Mouse (Mus musculus) intestine, embryonic 14.5 days (tissue): Measurements from ENCODE around the gene Fkbp2. TPM values are rescaled to one million over a fixed set of nuclear protein-coding genes. Genes with fewer than 3 reads are reported as not detected.

Experiments
- ATAC-seq: fragments of 200-750 bp; cut with Nextera tagmentation; replicated peaks from 2 replicates; pipeline ENCODE4 v1.8.0; 2017; ENCODE audit warnings: low read depth, moderate number of reproducible peaks, moderate TSS enrichment, moderate library complexity; ENCODE audit not compliant: low FRiP score, low TSS enrichment
- DNase-seq: peaks from one replicate; pipeline ENCODE4 v3.0.0-alpha.2; 2018; ENCODE audit warnings: low spot score
- H3K27ac ChIP-seq: fragments of 300-500 bp; sonication (generic); 2 replicates; pipeline ENCODE4 v1.5.1; 2014; ENCODE audit warnings: low read depth, mild to moderate bottlenecking, control low read depth
- H3K27me3 ChIP-seq: fragments of 300-500 bp; sonication (generic); replicated peaks from 2 replicates; pipeline ENCODE4 v1.6.1; 2014; ENCODE audit warnings: low read length, control low read depth; ENCODE audit not compliant: control insufficient read depth, insufficient read depth
- H3K36me3 ChIP-seq: fragments of 300-500 bp; sonication (generic); 2 replicates; pipeline ENCODE4 v1.6.1; 2014; ENCODE audit warnings: low read length, control low read depth; ENCODE audit not compliant: control insufficient read depth, insufficient read depth
- H3K4me1 ChIP-seq: fragments of 300-500 bp; sonication (generic); replicated peaks from 2 replicates; pipeline ENCODE4 v1.6.1; 2014; ENCODE audit warnings: low read length, control low read depth, mixed read lengths; ENCODE audit not compliant: control insufficient read depth, insufficient read depth
- H3K4me2 ChIP-seq: fragments of 300-500 bp; sonication (generic); 2 replicates; pipeline ENCODE4 v1.6.1; 2014; ENCODE audit warnings: low read length
- H3K4me3 ChIP-seq: fragments of 300-500 bp; sonication (generic); 2 replicates; pipeline ENCODE4 v1.5.1; 2014; ENCODE audit warnings: low read depth, low read length, control low read depth, mixed read lengths
- H3K9ac ChIP-seq: fragments of 300-500 bp; sonication (generic); 2 replicates; pipeline ENCODE4 v1.6.1; 2014; ENCODE audit warnings: mild to moderate bottlenecking, low read length
- H3K9me3 ChIP-seq: fragments of 300-500 bp; sonication (generic); 2 replicates; pipeline ENCODE4 v1.6.1; 2016; ENCODE audit warnings: low read length, control low read depth; ENCODE audit not compliant: control insufficient read depth
- WGBS: fragments of 180-500 bp; shearing (Covaris S2); extraction: QIAGEN DNeasy Blood & Tissue Kit; methylation state at CpG from one replicate; pipeline ENCODE4 v1.1.7; 2014; 5-methylcytosine and 5-hydroxymethylcytosine counted together
- polyA plus RNA-seq: library from polyadenylated mRNA; unstranded; fragments of >200 nt; fragmentation: Nextera tagmentation; extraction: Ambion mirVana; gene quantifications from 2 replicates; pipeline ENCODE4 v1.2.1, GENCODE M21; 2014

The Fkbp2 gene
- 96.9 and 103 TPM in 2 replicates for polyA plus RNA-seq

DNA sequence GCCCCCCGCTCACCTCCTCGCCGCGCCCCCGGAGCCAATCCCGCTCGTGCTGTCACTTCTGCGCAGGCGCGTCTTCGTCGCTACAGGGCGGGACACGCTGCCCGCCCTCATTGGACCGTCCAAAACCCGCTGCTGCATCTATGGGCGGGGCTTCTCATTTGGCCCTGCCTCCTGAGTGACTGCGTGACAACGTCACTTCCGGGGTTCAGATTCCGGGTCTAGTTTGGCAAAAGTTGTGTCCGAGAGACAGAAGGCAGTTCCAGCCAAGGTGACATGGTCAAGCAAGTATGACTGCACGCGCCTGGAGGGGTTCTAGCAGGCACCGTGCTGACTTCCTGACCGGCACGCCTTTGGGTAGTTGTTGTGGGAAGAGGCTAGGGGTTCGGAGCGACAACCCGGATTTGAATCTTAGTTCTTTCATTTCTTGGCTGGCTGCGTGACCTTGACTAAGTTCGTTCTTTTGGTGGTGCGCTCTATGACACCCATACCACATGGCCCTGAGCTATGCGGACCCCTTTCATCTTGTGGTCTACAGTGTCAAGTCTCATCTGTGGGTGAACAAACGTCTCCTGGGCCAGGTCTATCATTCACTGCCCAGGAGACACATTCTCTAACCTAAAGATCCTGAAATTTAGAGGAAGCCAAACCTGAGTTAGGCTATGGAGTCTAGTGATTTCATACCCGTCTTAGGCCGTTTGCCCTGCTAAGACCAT, at the start of gene Fkbp2:
Fkbp2 (minus strand) TSS at position 121 of the 713 bp plus-strand sequence.
- H3K36me3 ChIP-seq, result peaks cover 53% of the 10 kb centered on the region
- DNase-seq (peak; percentile 99), ATAC-seq (peak; percentile 86)
- WGBS, result 2% methylated on average over 38 of the region's 38 CpGs
- H3K4me3 ChIP-seq, result peak within 1 kb of the TSS; percentile 70
- H3K4me1 ChIP-seq, result peaks cover 27% of the 10 kb centered on the region
- no peaks in the 10 kb centered on the region for H3K27me3 ChIP-seq
- peak within 1 kb of the TSS; percentile 82 for H3K9ac ChIP-seq
- no peaks in the 10 kb centered on the region for H3K9me3 ChIP-seq
- peak within 1 kb of the TSS; percentile 85 for H3K27ac ChIP-seq
- H3K4me2 ChIP-seq, result peak within 1 kb of the TSS; percentile 82

DNA sequence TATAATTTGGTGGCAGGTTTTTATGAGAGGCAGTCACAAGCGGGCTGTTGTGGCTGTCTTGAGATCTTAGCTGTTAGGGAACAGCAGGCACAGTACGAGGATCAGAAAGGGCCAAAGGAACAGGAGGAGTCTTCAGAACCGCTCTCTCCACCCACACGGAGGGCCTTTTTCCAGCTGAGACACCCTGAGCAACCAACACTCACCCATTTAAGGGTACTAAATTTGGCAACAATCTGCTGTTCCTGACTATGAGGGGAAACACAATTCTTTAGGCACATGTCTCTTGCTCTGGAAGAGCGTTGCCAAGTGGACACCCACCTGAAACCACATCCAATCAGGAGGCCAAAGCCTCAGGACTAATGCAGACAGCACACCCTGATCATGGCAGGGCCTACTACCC, 49.2 kb upstream of the Fkbp2 start:
- Histone ChIP-seq H3K4me2 (no peak overlapping the region), H3K4me3 (no peak overlapping the region), H3K9me3 (no peaks in the 10 kb centered on the region), H3K27ac (no peak overlapping the region), H3K9ac (no peak overlapping the region), H3K27me3 (no peaks in the 10 kb centered on the region), H3K4me1 (no peaks in the 10 kb centered on the region), H3K36me3 (peaks cover 96% of the 10 kb centered on the region)
- 95% methylated on average over 5 of the region's 5 CpGs for WGBS
- ATAC-seq (no peak), DNase-seq (no peak)

DNA sequence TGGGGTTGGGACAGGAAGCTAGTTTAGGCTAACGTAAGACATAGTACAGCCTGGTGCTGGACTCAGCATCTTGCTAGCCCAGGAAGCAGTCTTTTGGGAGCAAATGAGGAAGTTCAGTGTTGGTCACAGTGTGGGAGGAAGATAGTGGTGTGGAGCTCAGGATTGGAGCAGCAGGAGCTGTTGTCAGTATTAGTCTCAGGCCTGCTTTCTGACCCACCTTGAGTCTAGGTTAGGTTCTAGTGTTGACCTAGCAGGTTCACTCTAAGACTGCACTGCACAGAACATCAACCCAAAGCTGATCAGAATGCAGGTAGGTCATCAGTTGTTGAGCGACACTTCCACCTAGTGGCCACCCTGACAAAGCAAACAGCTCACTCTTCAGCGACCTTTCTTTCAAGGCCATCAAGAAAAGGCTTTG, 39.9 kb upstream of the Fkbp2 start:
- DNase-seq, result peak; percentile 66
- no peak overlapping the region for H3K4me3 ChIP-seq
- no peaks in the 10 kb centered on the region for H3K4me1 ChIP-seq
- no peaks in the 10 kb centered on the region for H3K27me3 ChIP-seq
- peaks cover 68% of the 10 kb centered on the region for H3K36me3 ChIP-seq
- WGBS, result 50% methylated on average over 3 of the region's 3 CpGs
- H3K9me3 ChIP-seq, result no peaks in the 10 kb centered on the region
- no peak overlapping the region for H3K4me2 ChIP-seq
- ATAC-seq, result peak; percentile 70
- no peak overlapping the region for H3K9ac ChIP-seq
- H3K27ac ChIP-seq, result no peak overlapping the region

DNA sequence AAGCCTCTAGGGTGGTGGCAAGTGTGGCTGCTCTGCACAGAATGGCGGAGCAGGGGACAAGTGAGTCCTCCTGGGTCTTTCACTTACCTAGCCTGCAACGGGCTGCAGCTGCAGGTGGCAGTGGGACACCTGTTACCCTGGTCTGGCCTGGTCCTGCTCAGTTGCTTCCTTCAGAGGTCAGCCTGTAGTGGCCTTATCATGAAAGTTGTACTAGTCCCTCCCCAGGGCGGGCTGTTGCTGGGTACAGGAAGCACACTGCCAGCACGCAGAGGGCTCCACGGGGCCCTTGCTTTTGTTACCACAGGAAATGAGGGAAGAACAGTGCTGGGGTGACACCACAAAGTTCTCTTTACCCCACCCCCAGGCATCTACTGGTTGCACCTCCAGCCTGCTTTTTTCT, 38.9 kb upstream of the Fkbp2 start, which contains the start of gene Fermt3:
Fermt3 (minus strand) TSS at position 279 of the 400 bp plus-strand sequence.
- H3K27ac ChIP-seq, result no peak within 1 kb of the TSS
- H3K9me3 ChIP-seq, result no peaks in the 10 kb centered on the region
- H3K4me2 ChIP-seq, result no peak within 1 kb of the TSS
- no peak within 1 kb of the TSS for H3K9ac ChIP-seq
- ATAC-seq, result 0 out of 2 replicates have a peak, but pooled peaks have one; percentile 28
- no peaks in the 10 kb centered on the region for H3K27me3 ChIP-seq
- WGBS, result 85% methylated on average over 5 of the region's 5 CpGs
- H3K36me3 ChIP-seq, result peaks cover 58% of the 10 kb centered on the region
- no peaks in the 10 kb centered on the region for H3K4me1 ChIP-seq
- no peak for DNase-seq
- no peak within 1 kb of the TSS for H3K4me3 ChIP-seq

DNA sequence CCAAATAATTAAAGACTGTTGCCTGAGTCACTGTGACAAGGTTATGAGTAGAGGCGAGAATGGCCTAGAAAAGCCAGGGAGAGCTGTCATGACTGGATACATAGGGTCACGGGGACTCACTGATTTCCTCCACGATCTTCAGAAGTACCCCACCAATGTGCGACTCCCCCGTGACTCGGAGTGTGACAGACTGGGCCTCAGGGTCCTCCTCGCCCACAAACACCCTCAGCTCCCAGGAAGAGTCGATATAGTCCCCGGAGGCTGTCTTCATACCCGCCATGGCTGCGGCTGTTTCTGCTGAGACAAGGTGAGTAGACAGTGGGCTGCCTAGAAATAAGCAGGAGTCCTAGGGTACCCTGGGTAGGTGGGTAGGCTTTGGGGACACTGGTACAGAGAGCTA, 38.2 kb upstream of the Fkbp2 start:
- no peak overlapping the region for H3K27ac ChIP-seq
- H3K4me3 ChIP-seq, result no peak overlapping the region
- H3K9ac ChIP-seq, result no peak overlapping the region
- H3K4me2 ChIP-seq, result no peak overlapping the region
- ATAC-seq (no peak), DNase-seq (no peak)
- peaks cover 52% of the 10 kb centered on the region for H3K36me3 ChIP-seq
- no peaks in the 10 kb centered on the region for H3K27me3 ChIP-seq
- no peaks in the 10 kb centered on the region for H3K9me3 ChIP-seq
- 88% methylated on average over 11 of the region's 11 CpGs for WGBS
- H3K4me1 ChIP-seq, result no peaks in the 10 kb centered on the region

DNA sequence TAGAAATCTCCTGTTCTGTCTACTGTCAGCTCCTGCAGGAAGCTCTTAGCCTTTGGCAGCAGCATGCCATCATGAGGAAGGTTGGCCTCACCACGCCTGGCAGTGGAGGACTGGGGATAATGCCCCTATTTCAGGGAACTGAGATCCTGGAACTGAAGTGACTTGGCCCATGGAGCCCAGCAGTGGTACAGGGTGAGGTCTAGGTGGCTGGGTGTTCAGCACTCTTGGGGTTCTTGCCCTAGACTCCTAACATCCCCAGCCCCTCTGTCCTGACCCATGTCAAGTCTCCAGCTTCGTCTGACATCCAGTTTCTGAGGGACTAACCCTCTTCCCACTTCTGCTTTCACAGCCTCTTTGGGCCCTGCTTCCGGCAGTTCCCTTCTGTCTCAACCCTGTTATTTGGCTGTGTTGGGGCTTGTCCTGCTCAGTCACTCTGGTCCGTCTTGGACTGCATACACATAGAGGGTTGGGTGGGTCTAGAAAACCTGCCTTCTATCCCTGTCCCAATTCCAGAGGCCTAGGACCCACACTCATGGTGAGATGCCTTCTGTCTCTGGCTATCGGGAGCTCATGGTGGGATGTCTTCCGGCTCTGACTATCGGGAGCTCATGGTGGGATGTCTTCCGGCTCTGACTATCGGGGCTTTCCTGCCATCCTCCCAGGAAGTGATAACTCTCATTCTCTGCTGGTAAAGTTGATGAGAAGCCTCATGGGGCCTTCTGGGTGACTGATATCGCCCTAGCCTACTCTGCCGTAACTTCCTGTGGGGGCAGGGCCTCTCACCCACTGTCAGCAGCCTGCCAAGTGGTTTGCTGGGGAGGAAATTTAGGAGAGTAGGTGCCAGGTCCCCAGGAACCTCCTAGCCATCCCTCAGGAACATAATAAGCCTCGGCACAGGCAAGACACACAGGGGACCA, 37.5 kb upstream of the Fkbp2 start:
- Histone ChIP-seq H3K4me1 (no peaks in the 10 kb centered on the region), H3K27ac (no peak overlapping the region), H3K36me3 (peaks cover 45% of the 10 kb centered on the region), H3K4me2 (no peak overlapping the region), H3K27me3 (no peaks in the 10 kb centered on the region), H3K4me3 (no peak overlapping the region), H3K9me3 (no peaks in the 10 kb centered on the region), H3K9ac (no peak overlapping the region)
- WGBS, result 75% methylated on average over 12 of the region's 12 CpGs
- DNase-seq, result no peak
- ATAC-seq, result no peak

DNA sequence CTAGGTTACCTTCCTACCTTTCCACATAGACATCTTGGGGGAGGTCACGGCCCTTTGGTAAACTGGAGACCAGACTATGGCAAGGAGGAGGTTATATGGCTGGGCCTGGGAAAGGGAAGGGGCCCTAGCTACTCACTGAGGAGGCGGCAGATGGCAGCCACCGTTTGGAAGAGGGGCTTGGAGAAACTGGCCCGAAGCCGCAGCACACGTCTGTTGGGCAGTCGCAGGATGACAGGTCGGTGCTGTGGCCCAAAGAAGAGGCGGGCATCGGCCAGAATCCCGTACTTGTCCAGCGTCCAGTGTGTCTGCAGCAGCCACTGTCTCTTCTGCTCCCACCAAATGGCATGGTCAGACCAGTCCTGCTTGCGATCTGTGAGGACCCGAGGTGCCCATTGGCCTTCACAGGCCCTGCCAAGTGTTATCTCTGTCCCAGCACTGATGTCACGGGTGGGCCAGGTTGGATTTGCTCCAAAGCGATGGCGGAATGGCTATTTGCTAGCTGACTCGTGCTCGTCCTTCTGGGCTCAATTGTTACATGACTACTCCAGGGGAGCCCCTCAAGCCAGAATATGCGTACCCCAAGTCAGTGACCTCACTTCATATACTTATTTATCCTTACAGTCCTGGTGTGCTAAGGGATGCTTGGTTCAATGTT, 34.3 kb upstream of the Fkbp2 start:
- 92% methylated on average over 20 of the region's 20 CpGs for WGBS
- H3K4me3 ChIP-seq, result no peak overlapping the region
- ATAC-seq, result no peak
- no peak overlapping the region for H3K4me2 ChIP-seq
- H3K4me1 ChIP-seq, result no peaks in the 10 kb centered on the region
- H3K9ac ChIP-seq, result no peak overlapping the region
- H3K27me3 ChIP-seq, result no peaks in the 10 kb centered on the region
- DNase-seq, result no peak
- H3K27ac ChIP-seq, result no peak overlapping the region
- H3K9me3 ChIP-seq, result no peaks in the 10 kb centered on the region
- H3K36me3 ChIP-seq, result peaks cover 13% of the 10 kb centered on the region

DNA sequence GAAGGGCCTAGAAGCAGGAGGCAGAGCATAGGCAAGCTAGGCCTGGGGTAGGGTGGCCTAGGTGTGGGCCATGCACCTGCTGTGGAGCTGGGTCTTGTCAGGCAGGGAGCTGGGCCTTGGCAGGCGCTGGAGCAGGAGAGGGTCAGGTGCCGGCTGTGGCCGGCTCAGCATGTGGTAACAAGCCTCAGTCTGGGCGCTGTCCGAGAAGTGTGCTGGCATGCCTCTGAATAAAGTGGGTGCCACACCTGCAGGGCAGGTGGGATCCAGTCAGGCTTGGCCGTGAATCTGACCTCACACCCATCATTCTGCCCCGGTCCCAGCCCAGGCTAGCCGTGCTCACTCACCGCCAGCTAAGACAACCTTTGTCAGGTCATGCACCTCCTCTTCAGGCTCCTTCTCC, 33.7 kb upstream of the Fkbp2 start:
- no peak for DNase-seq
- H3K36me3 ChIP-seq, result peaks cover 7% of the 10 kb centered on the region
- no peak overlapping the region for H3K4me3 ChIP-seq
- H3K27ac ChIP-seq, result no peak overlapping the region
- no peaks in the 10 kb centered on the region for H3K9me3 ChIP-seq
- no peak overlapping the region for H3K9ac ChIP-seq
- H3K4me2 ChIP-seq, result no peak overlapping the region
- 81% methylated on average over 9 of the region's 9 CpGs for WGBS
- H3K4me1 ChIP-seq, result no peaks in the 10 kb centered on the region
- no peaks in the 10 kb centered on the region for H3K27me3 ChIP-seq
- no peak for ATAC-seq
